In genomic region chr14:8214299-8215207, GRCm38 (mm10) we compare ENCODE assay signal across 8 mouse cellular contexts. TPM values are rescaled to one million over a fixed set of nuclear protein-coding genes. Genes with fewer than 3 reads are reported as not detected.
DNase-seq lines count a peak whose midpoint lies in the region; ATAC-seq lines count a peak whose summit lies in the region.

No protein-coding gene starts in this region.

- no peaks in the 10 kb centered on the region for H3K36me3 ChIP-seq in forebrain, embryonic 15.5 days
- H3K36me3 ChIP-seq in hindbrain, embryonic 10.5 days = no peaks in the 10 kb centered on the region

- H3K27me3 ChIP-seq in forebrain, embryonic 15.5 days = no peaks in the 10 kb centered on the region
- peaks cover 39% of the 10 kb centered on the region for H3K27me3 ChIP-seq in hindbrain, embryonic 10.5 days (ENCODE audit: insufficient read depth, poor library complexity, severe bottlenecking)

- peak overlapping the region; percentile 62 for H3K4me3 ChIP-seq in forebrain, embryonic 15.5 days
- peak overlapping the region; percentile 70 for H3K4me3 ChIP-seq in hindbrain, embryonic 10.5 days

- DNase-seq in R1 (ENCODE audit: low read depth, low spot score) = peak; percentile 41
- DNase-seq in cerebellum, adult 18-20 months = peak; percentile 81 to 91
- peak; percentile 77 for DNase-seq in hindbrain, embryonic 10.5 days (ENCODE audit: low spot score)
- peak; percentile 76 to 85 for DNase-seq in layer of hippocampus, postnatal 10 days (ENCODE audit: low spot score in 2 of 2)
- DNase-seq in lung, postnatal 25 days (ENCODE audit: low spot score) = peak; percentile 63
- peak; percentile 82 for DNase-seq in right cerebral cortex, postnatal 25 days
- peak; percentile 64 to 71 for DNase-seq in urinary bladder, postnatal 4 days (ENCODE audit: low spot score in 2 of 2)

- H3K27ac ChIP-seq in forebrain, embryonic 15.5 days (replicated peaks) = peak overlapping the region; percentile 94
- H3K27ac ChIP-seq in hindbrain, embryonic 10.5 days = peak overlapping the region; percentile 94

- peak overlapping the region; percentile 83 for H3K9ac ChIP-seq in forebrain, embryonic 15.5 days (replicated peaks)

- peak overlapping the region; percentile 65 for H3K4me2 ChIP-seq in forebrain, embryonic 15.5 days (replicated peaks)

- WGBS in forebrain, embryonic 15.5 days = 2% methylated on average over 63 of the region's 63 CpGs
- WGBS in hindbrain, embryonic 10.5 days = 3% methylated on average over 63 of the region's 63 CpGs

- peaks cover 40% of the 10 kb centered on the region for H3K4me1 ChIP-seq in forebrain, embryonic 15.5 days
- peaks cover 36% of the 10 kb centered on the region for H3K4me1 ChIP-seq in hindbrain, embryonic 10.5 days (replicated peaks)

- H3K9me3 ChIP-seq in forebrain, embryonic 15.5 days = no peaks in the 10 kb centered on the region
- H3K9me3 ChIP-seq in hindbrain, embryonic 10.5 days = no peaks in the 10 kb centered on the region

- ATAC-seq in forebrain, embryonic 15.5 days (replicated peaks) = peak; percentile 77

RNA-seq across cellular contexts. Expression of gene Kctd6, which starts 0.6 kb away (rescaled TPM):
- 15.7 and 25.1 TPM in 2 replicates for polyA plus RNA-seq in forebrain, embryonic 15.5 days (2015; fragmentation: Nextera tagmentation; extraction: Ambion mirVana)
- 3.8 and 4.0 TPM in 2 replicates for polyA plus RNA-seq in hindbrain, embryonic 10.5 days (2016; fragmentation: Nextera tagmentation; extraction: Ambion mirVana)
- 10 to 100 TPM; 33.4 to 36.3 TPM for total RNA-seq in layer of hippocampus, postnatal 10 days (2021)

RNA-seq across cellular contexts. Expression of gene Pdhb, which starts 41.7 kb away (rescaled TPM):
- polyA plus RNA-seq in forebrain, embryonic 15.5 days (2015; fragmentation: Nextera tagmentation; extraction: Ambion mirVana) = 235 and 239 TPM in 2 replicates
- 212 and 213 TPM in 2 replicates for polyA plus RNA-seq in hindbrain, embryonic 10.5 days (2016; fragmentation: Nextera tagmentation; extraction: Ambion mirVana)
- total RNA-seq in layer of hippocampus, postnatal 10 days (2021) = 100 to 1,000 TPM; 176 to 183 TPM

RNA-seq across cellular contexts. Expression of gene Acox2, which starts 44.6 kb away (rescaled TPM):
- polyA plus RNA-seq in forebrain, embryonic 15.5 days (2015; fragmentation: Nextera tagmentation; extraction: Ambion mirVana) = not detected in 2 replicates
- polyA plus RNA-seq in hindbrain, embryonic 10.5 days (2016; fragmentation: Nextera tagmentation; extraction: Ambion mirVana) = 0.14 TPM in 1 of 2 replicates, not detected in the other
- total RNA-seq in layer of hippocampus, postnatal 10 days (2021) = under 1 TPM; 0.49 to 0.50 TPM

Comparison
In these comparisons a context has a peak if more than half of its experiments do, and no peak if none do; other contexts are left out.
1. Peak in every context shown above with its lines: DNase-seq, ATAC-seq, H3K4me3 ChIP-seq and H3K27ac ChIP-seq.